Mouse (Mus musculus) midbrain, embryonic 16.5 days (tissue): ENCODE data around the gene Prkcd. TPM values are rescaled to one million over a fixed set of nuclear protein-coding genes. Genes with fewer than 3 reads are reported as not detected.

ENCODE experiments used
- ATAC-seq: fragments of 200-750 bp; cut with Nextera tagmentation; 2 replicates; pipeline ENCODE4 v1.8.0; 2017; ENCODE audit warnings: moderate TSS enrichment
- H3K27ac ChIP-seq: fragments of 300-500 bp; sonication (generic); 2 replicates; pipeline ENCODE4 v1.5.1; 2014; ENCODE audit warnings: mild to moderate bottlenecking, low read length, mixed read lengths
- H3K27me3 ChIP-seq: fragments of 300-500 bp; sonication (generic); 2 replicates; pipeline ENCODE4 v1.6.1; 2014; ENCODE audit warnings: low read depth, low read length, mixed read lengths; ENCODE audit not compliant: control insufficient read depth, insufficient read depth
- H3K36me3 ChIP-seq: fragments of 300-500 bp; sonication (generic); 2 replicates; pipeline ENCODE4 v1.6.1; 2014; ENCODE audit warnings: mild to moderate bottlenecking, low read length, moderate library complexity, mixed read lengths; ENCODE audit not compliant: control insufficient read depth, insufficient read depth
- H3K4me1 ChIP-seq: fragments of 300-500 bp; sonication (generic); 2 replicates; pipeline ENCODE4 v1.6.1; 2014; ENCODE audit warnings: mild to moderate bottlenecking, low read length, mixed read lengths; ENCODE audit not compliant: control insufficient read depth, insufficient read depth
- H3K4me2 ChIP-seq: fragments of 300-500 bp; sonication (generic); 2 replicates; pipeline ENCODE4 v1.6.1; 2014; ENCODE audit warnings: mild to moderate bottlenecking, low read length, mixed read lengths
- H3K4me3 ChIP-seq: fragments of 300-500 bp; sonication (generic); 2 replicates; pipeline ENCODE4 v1.5.1; 2014; ENCODE audit warnings: low read depth, mild to moderate bottlenecking, low read length, moderate library complexity, mixed read lengths
- H3K9ac ChIP-seq: fragments of 300-500 bp; sonication (generic); 2 replicates; pipeline ENCODE4 v1.6.1; 2014; ENCODE audit warnings: low read depth, low read length, mixed read lengths
- H3K9me3 ChIP-seq: fragments of 300-500 bp; sonication (generic); replicated peaks from 2 replicates; pipeline ENCODE4 v1.6.1; 2014; ENCODE audit warnings: mild to moderate bottlenecking, low read length, mixed read lengths; ENCODE audit not compliant: control insufficient read depth, poor library complexity, severe bottlenecking
- WGBS: fragments of 180-500 bp; shearing (Covaris S2); extraction: QIAGEN DNeasy Blood & Tissue Kit; methylation state at CpG from one replicate; pipeline ENCODE4 v1.1.7; 2014; 5-methylcytosine and 5-hydroxymethylcytosine counted together
- polyA plus RNA-seq: library from polyadenylated mRNA; unstranded; fragments of >200 nt; fragmentation: Nextera tagmentation; extraction: Ambion mirVana; gene quantifications from 2 replicates; pipeline ENCODE4 v1.2.1, GENCODE M21; 2015

Gene Prkcd
- polyA plus RNA-seq, 1 experiment from 2014 or later = 15.4 TPM

DNA sequence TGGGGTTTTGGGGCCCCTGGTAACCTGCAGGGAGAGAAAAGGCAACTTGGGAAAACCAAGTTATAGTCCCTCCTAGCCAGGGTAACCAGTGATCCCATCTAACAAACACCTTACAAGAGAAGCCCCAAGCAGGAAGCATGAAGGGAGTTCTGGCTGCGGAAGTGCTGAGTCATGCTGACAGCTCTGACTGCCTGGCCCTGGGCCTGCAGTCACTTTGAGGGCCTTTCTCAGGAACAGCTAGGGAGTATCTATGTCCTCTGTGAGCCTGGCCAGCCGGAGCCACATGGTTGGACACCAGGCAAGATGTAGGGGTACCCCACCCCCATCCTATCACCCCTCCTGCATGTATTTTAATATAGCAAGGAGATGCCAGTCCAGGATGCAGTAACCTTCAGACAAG is 61.6 kb downstream of the Prkcd start:
- Histone ChIP-seq H3K4me3 (no peak overlapping the region), H3K27me3 (no peaks in the 10 kb centered on the region), H3K4me1 (peaks cover 5% of the 10 kb centered on the region; the same call in 1 of the 2 replicates), H3K9ac (no peak overlapping the region), H3K27ac (no peak overlapping the region), H3K4me2 (no peak overlapping the region), H3K9me3 (no peaks in the 10 kb centered on the region), H3K36me3 (peaks cover 48% of the 10 kb centered on the region)
- WGBS = 92% methylated on average over 2 of the region's 2 CpGs
- no peak for ATAC-seq

GRCm38 (mm10) chr14:30562343-30562742 is 63.7 kb downstream of the Prkcd start:
- Histone ChIP-seq H3K4me3 (no peak overlapping the region), H3K9ac (no peak overlapping the region), H3K4me1 (peaks cover 5% of the 10 kb centered on the region; the same call in 1 of the 2 replicates), H3K36me3 (peaks cover 41% of the 10 kb centered on the region), H3K9me3 (no peaks in the 10 kb centered on the region), H3K27ac (no peak overlapping the region), H3K27me3 (no peaks in the 10 kb centered on the region), H3K4me2 (no peak overlapping the region)
- no peak for ATAC-seq

GRCm38 (mm10) chr14:30561470-30562187 is 64.4 kb downstream of the Prkcd start:
- Histone ChIP-seq H3K4me2 (no peak overlapping the region), H3K4me1 (peaks cover 5% of the 10 kb centered on the region; the same call in 1 of the 2 replicates), H3K9ac (no peak overlapping the region), H3K4me3 (no peak overlapping the region), H3K9me3 (no peaks in the 10 kb centered on the region), H3K36me3 (peaks cover 35% of the 10 kb centered on the region), H3K27ac (peak overlapping the region; percentile 61; the same call in 1 of the 2 replicates), H3K27me3 (no peaks in the 10 kb centered on the region)
- 50% methylated on average over 14 of the region's 14 CpGs for WGBS
- ATAC-seq = peak; percentile 61; the same call in 1 of the 2 replicates

- H3K9ac ChIP-seq = no peak overlapping the region
- H3K4me2 ChIP-seq = no peak overlapping the region
- no peaks in the 10 kb centered on the region for H3K9me3 ChIP-seq
- no peak overlapping the region for H3K4me3 ChIP-seq
- no peak for ATAC-seq
- H3K4me1 ChIP-seq = peaks cover 5% of the 10 kb centered on the region; the same call in 1 of the 2 replicates
- 89% methylated on average over 13 of the region's 13 CpGs for WGBS
- H3K27me3 ChIP-seq = no peaks in the 10 kb centered on the region
- peaks cover 35% of the 10 kb centered on the region for H3K36me3 ChIP-seq
- H3K27ac ChIP-seq = no peak overlapping the region
Observed at GRCm38 (mm10) chr14:30560803-30561389, 65.1 kb downstream of the Prkcd start.

DNA sequence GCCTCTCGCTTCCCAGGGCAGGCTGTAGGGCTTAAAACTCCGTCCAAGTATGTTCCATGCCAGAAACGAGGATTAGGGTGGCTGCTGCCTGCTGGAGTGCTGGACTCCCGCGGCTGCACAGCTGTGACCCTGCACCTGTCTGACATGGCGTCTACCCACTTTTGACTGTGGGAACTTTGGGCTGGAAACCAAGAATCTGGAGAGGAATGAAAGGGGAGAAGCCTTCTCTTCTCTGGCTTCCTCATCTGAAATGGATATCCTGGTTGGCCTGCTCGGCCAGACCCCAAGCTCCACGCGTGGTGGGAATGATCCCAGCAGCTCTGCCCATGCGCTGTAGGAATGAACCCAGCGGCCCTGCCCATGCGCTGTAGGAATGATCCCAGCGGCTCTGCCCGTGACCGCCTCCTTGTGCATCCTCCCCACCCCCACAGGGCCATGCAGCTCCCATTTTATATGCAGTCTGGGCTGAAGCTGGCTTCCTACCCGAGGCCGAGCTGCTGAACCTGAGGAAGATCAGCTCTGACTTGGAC is 66.6 kb downstream of the Prkcd start:
- 71% methylated on average over 17 of the region's 17 CpGs for WGBS
- Histone ChIP-seq H3K27me3 (no peaks in the 10 kb centered on the region), H3K27ac (no peak overlapping the region), H3K4me2 (no peak overlapping the region), H3K4me1 (peaks cover 5% of the 10 kb centered on the region), H3K9ac (no peak overlapping the region), H3K9me3 (no peaks in the 10 kb centered on the region), H3K4me3 (no peak overlapping the region), H3K36me3 (peaks cover 24% of the 10 kb centered on the region)
- no peak for ATAC-seq

DNA sequence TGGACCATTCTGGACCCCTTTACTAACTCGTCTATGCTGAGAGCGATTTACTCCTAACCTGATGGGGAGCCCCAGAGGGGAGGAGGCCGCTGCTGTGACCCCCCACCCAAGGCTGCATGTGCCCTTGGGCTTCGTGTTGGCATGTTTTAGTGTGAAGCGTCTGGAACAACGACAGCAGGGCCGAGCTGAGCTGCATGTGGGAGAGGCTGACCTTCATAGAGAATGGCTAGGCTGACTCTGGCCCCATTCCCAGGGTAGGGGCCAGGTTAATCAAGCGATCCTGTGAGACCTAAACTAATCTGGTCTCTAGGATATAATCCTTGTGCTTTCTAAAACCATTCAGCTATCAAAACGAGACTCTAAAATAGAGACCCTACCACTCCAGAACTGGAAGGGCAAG is 68.3 kb downstream of the Prkcd start:
- 79% methylated on average over 9 of the region's 9 CpGs for WGBS
- no peak for ATAC-seq

DNA sequence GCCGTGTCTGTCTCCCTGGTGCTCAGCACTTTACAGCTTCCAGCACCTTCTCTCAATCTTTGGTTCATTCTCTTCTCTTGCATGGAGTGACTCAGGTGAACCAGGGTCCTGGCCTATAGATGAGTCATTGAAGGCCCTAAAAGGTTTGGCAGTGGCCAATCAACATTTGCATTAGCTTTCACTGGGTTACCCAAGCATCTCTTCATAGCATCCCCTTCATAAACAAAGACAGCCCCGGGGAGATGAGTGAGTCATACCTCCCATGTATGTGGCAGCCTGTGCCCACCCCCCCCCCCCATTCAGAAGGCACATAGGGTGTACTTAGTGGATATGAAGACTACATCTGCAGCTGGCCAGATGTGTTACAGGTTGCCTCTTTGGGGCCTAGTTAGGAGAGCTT is 69.4 kb downstream of the Prkcd start:
- 90% methylated on average over 2 of the region's 2 CpGs for WGBS
- Histone ChIP-seq H3K27ac (no peak overlapping the region), H3K4me2 (no peak overlapping the region), H3K36me3 (peaks cover 18% of the 10 kb centered on the region), H3K4me1 (peaks cover 15% of the 10 kb centered on the region), H3K9me3 (no peaks in the 10 kb centered on the region), H3K27me3 (no peaks in the 10 kb centered on the region), H3K9ac (no peak overlapping the region), H3K4me3 (no peak overlapping the region)
- no peak for ATAC-seq

More for the DNA sequence above, 68.3 kb downstream of the Prkcd start:
- Histone ChIP-seq H3K9ac (no peak overlapping the region), H3K4me1 (peaks cover 9% of the 10 kb centered on the region), H3K27ac (no peak overlapping the region), H3K27me3 (no peaks in the 10 kb centered on the region), H3K4me2 (no peak overlapping the region), H3K36me3 (peaks cover 21% of the 10 kb centered on the region), H3K4me3 (no peak overlapping the region), H3K9me3 (no peaks in the 10 kb centered on the region)

GRCm38 (mm10) chr14:30553185-30553584 is 72.8 kb downstream of the Prkcd start:
- H3K9me3 ChIP-seq = no peaks in the 10 kb centered on the region
- no peak overlapping the region for H3K4me2 ChIP-seq
- no peaks in the 10 kb centered on the region for H3K36me3 ChIP-seq
- H3K4me3 ChIP-seq = no peak overlapping the region
- H3K27ac ChIP-seq = no peak overlapping the region
- 90% methylated on average over 4 of the region's 4 CpGs for WGBS
- H3K9ac ChIP-seq = no peak overlapping the region
- ATAC-seq = no peak
- H3K4me1 ChIP-seq = peaks cover 33% of the 10 kb centered on the region
- no peaks in the 10 kb centered on the region for H3K27me3 ChIP-seq

DNA sequence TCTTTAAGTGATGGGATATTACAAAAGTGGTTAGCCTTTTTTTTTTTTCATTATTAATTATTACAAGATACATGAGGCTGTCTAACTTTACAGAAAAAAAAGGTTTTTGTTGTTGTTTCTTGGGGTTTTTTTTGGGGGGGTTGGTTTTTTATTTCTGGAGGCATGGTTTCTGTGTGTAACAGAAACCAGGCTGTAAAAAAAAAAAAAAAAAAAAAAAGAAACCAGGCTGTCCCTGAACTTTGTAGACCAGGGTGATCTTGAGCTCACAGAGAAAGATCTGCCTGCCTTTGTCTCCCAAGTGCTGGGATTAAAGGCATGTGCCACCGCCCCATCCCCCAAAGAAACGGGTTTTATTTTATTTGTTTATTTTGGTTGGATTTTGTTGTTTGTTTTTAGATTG is 74.0 kb downstream of the Prkcd start:
- H3K27ac ChIP-seq = no peak overlapping the region
- no peak overlapping the region for H3K9ac ChIP-seq
- H3K4me3 ChIP-seq = no peak overlapping the region
- H3K9me3 ChIP-seq = no peaks in the 10 kb centered on the region
- ATAC-seq = no peak
- H3K27me3 ChIP-seq = no peaks in the 10 kb centered on the region
- H3K36me3 ChIP-seq = no peaks in the 10 kb centered on the region
- H3K4me2 ChIP-seq = no peak overlapping the region
- WGBS = 93% methylated on average over 2 of the region's 2 CpGs
- H3K4me1 ChIP-seq = peaks cover 38% of the 10 kb centered on the region
